8 mouse cellular contexts compared by ENCODE assay signal in genomic region chr1:171102547-171103177, GRCm38 (mm10). TPM values are rescaled to one million over a fixed set of nuclear protein-coding genes. Genes with fewer than 3 reads are reported as not detected.
DNase-seq lines count a peak whose midpoint lies in the region; ATAC-seq and TF ChIP-seq lines count a peak whose summit lies in the region.

No protein-coding gene starts in this region.

- ATAC-seq in hematopoietic stem cell, adult 5-6 weeks (replicated peaks in 1 of 2; ENCODE audit: insufficient read depth in 1 of 2, low FRiP score in 2 of 2, low TSS enrichment in 1 of 2, low read depth in 1 of 2, poor library complexity in 2 of 2, severe bottlenecking in 2 of 2): peak; percentile 46 to 73
- ATAC-seq in lung, embryonic 15.5 days (ENCODE audit: borderline replicate concordance, extremely low read depth, low FRiP score, low TSS enrichment): peak; percentile 92

- no peak for TF ChIP-seq POLR2A in olfactory bulb, adult 2 months (IDR thresholded peaks at IDR 0.05; ENCODE audit: insufficient read depth, low read depth, low read length)

- peak overlapping the region; percentile 73 for H3K4me2 ChIP-seq in lung, embryonic 15.5 days

- H3K9me3 ChIP-seq in lung, embryonic 15.5 days: no peaks in the 10 kb centered on the region

- peak overlapping the region; percentile 80 for H3K4me3 ChIP-seq in lung, embryonic 15.5 days
- peak overlapping the region; percentile 75 for H3K4me3 ChIP-seq in olfactory bulb, adult 2 months (ENCODE audit: insufficient read depth, low read depth, low read length)

- TF ChIP-seq CTCF in olfactory bulb, adult 2 months (IDR thresholded peaks at IDR 0.05; ENCODE audit: insufficient read depth, low read depth, low read length): no peak

- no peaks in the 10 kb centered on the region for H3K36me3 ChIP-seq in lung, embryonic 15.5 days

- peaks cover 11% of the 10 kb centered on the region; the same call in 1 of the 2 replicates for H3K4me1 ChIP-seq in lung, embryonic 15.5 days
- H3K4me1 ChIP-seq in olfactory bulb, adult 2 months (ENCODE audit: control insufficient read depth, insufficient read depth, low read length): no peaks in the 10 kb centered on the region

- H3K27ac ChIP-seq in lung, embryonic 15.5 days: peak overlapping the region; percentile 67; the same call in 1 of the 2 replicates
- H3K27ac ChIP-seq in olfactory bulb, adult 2 months (ENCODE audit: insufficient read depth, low read depth, low read length): no peak overlapping the region

- no peaks in the 10 kb centered on the region for H3K27me3 ChIP-seq in lung, embryonic 15.5 days

- under 1% methylated on average over 35 of the region's 35 CpGs for WGBS in lung, embryonic 15.5 days
- under 1% methylated on average over 35 of the region's 35 CpGs for WGBS in olfactory bulb, adult 2 months

- H3K9ac ChIP-seq in lung, embryonic 15.5 days: peak overlapping the region; percentile 48

- DNase-seq in MEL-GATA-1-ER (ENCODE audit: extremely low read depth, low read depth): peak; percentile 84
- DNase-seq in cerebellum, adult 8-10 months: peak; percentile 93
- peak; percentile 86 for DNase-seq in forelimb bud, embryonic 11.5 days (ENCODE audit: low read depth, low spot score)
- peak; percentile 83 to 93 for DNase-seq in layer of hippocampus, adult 8-10 months (ENCODE audit: low spot score in 2 of 2)
- DNase-seq in thymus, adult 18-20 months: peak; percentile 64 to 78

RNA-seq across cellular contexts. Expression of gene Cfap126, which starts 11.1 kb away (rescaled TPM):
- total RNA-seq in hematopoietic stem cell, adult 5-6 weeks (2017): 2.4 and 3.3 TPM in 2 replicates
- 1 to 10 TPM in 2 of 4 experiments, under 1 TPM in 2; 0.43 to 3.1 (median 1.3) TPM for total RNA-seq in layer of hippocampus, adult 8-10 months (2022)
- polyA plus RNA-seq in lung, embryonic 15.5 days (2015; fragmentation: Nextera tagmentation; extraction: Ambion mirVana): 7.2 and 8.3 TPM in 2 replicates
- polyA plus RNA-seq in olfactory bulb, adult 2 months (2012; ENCODE audit: insufficient read depth, insufficient read length, low replicate concordance, missing spikeins): not detected in 2 replicates

RNA-seq across cellular contexts. Expression of gene Fcgr3, which starts 37.9 kb away (rescaled TPM):
- total RNA-seq in hematopoietic stem cell, adult 5-6 weeks (2017): 30.2 and 49.4 TPM in 2 replicates
- 10 to 100 TPM; 10.6 to 67.7 (median 34.1) TPM for total RNA-seq in layer of hippocampus, adult 8-10 months (2022)
- polyA plus RNA-seq in lung, embryonic 15.5 days (2015; fragmentation: Nextera tagmentation; extraction: Ambion mirVana): 13.2 and 15.1 TPM in 2 replicates
- not detected in 2 replicates for polyA plus RNA-seq in olfactory bulb, adult 2 months (2012; ENCODE audit: insufficient read depth, insufficient read length, low replicate concordance, missing spikeins)

RNA-seq across cellular contexts. Expression of gene Sdhc, which starts 47.7 kb away (rescaled TPM):
- total RNA-seq in hematopoietic stem cell, adult 5-6 weeks (2017): 52.4 and 87.6 TPM in 2 replicates
- total RNA-seq in layer of hippocampus, adult 8-10 months (2022): 100 to 1,000 TPM; 201 to 206 (median 203) TPM
- polyA plus RNA-seq in lung, embryonic 15.5 days (2015; fragmentation: Nextera tagmentation; extraction: Ambion mirVana): 256 and 267 TPM in 2 replicates
- polyA plus RNA-seq in olfactory bulb, adult 2 months (2012; ENCODE audit: insufficient read depth, insufficient read length, low replicate concordance, missing spikeins): not detected in 2 replicates

RNA-seq across cellular contexts. Expression of gene Mpz, which starts 47.8 kb away (rescaled TPM):
- total RNA-seq in hematopoietic stem cell, adult 5-6 weeks (2017): not detected in 2 replicates
- total RNA-seq in layer of hippocampus, adult 8-10 months (2022): not detected
- 0.69 and 1.0 TPM in 2 replicates for polyA plus RNA-seq in lung, embryonic 15.5 days (2015; fragmentation: Nextera tagmentation; extraction: Ambion mirVana)
- polyA plus RNA-seq in olfactory bulb, adult 2 months (2012; ENCODE audit: insufficient read depth, insufficient read length, low replicate concordance, missing spikeins): not detected in 2 replicates
